Mouse (Mus musculus) kidney, postnatal 4 days (tissue): ENCODE measurements around the gene Sntb2.
"Not testable (repeated sequence)": the region's sequence is repeated elsewhere in the genome, so short reads cannot be mapped to it uniquely, and the experiment has no call there.

Source experiments
- DNase-seq, 2 experiments: peaks; one replicate each; pipeline ENCODE4 v3.0.0; 2021; ENCODE audit warnings: mixed read lengths in 2 of 2

The Sntb2 gene

GRCm38 (mm10) chr8:106935324-106935869 lies at the start of gene Sntb2:
Sntb2 (plus strand) TSS chr8:106935750.
- DNase-seq, result peak; percentile 97 to 98

GRCm38 (mm10) chr8:106887336-106888189 lies 48.0 kb upstream of the Sntb2 start:
- peak; percentile 86 to 89 for DNase-seq

DNA sequence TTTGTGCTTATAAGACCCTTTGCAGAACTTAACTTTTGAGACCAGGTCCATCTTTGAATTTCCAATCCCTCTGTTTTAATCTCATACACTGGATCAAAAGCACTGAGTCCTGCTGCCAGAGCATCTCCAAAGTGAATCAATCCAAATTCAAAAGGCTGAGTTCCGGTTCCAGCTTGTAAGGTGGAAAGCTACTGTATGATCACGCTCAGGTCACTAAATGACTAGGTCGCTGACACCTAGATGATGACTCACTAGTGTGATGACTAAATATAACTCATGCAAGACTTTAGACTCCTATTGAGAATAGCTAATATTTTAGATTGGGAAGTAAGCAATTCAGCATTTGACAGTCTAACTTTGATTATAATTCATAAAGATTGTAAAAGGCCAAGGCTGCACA lies 46.7 kb upstream of the Sntb2 start:
- no peak for DNase-seq

DNA sequence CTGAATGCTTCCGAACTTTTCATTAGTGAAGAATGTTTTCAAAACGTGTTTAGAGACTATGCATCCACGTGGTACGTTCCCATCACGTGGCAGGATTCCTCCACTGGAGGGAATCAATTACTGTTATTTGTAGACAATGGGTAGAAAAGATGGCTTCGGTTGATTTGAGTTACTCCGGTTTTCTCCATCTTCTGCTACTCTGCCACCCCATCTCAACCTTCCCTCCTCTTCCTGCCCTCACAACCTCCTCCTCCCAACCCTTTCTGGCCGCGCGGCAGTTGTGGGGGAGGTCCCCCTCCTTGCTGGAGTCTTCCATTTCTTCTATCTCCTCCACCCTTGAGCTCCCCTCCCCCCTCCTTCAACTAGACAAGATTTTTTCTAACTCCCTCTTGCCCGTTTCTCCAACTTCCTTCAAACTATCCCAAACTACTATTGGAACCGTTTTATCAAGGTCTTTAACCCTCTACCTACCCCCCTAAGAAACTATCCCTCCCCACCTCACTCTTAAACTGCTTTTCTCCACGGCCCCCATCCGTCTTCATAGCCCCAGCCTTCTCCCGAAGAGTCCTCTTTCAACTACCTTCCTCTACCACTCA lies 43.2 kb upstream of the Sntb2 start:
- peak; percentile 70 to 79 for DNase-seq

GRCm38 (mm10) chr8:106892806-106893451 lies 42.6 kb upstream of the Sntb2 start:
- DNase-seq, result peak; percentile 76 to 85

DNA sequence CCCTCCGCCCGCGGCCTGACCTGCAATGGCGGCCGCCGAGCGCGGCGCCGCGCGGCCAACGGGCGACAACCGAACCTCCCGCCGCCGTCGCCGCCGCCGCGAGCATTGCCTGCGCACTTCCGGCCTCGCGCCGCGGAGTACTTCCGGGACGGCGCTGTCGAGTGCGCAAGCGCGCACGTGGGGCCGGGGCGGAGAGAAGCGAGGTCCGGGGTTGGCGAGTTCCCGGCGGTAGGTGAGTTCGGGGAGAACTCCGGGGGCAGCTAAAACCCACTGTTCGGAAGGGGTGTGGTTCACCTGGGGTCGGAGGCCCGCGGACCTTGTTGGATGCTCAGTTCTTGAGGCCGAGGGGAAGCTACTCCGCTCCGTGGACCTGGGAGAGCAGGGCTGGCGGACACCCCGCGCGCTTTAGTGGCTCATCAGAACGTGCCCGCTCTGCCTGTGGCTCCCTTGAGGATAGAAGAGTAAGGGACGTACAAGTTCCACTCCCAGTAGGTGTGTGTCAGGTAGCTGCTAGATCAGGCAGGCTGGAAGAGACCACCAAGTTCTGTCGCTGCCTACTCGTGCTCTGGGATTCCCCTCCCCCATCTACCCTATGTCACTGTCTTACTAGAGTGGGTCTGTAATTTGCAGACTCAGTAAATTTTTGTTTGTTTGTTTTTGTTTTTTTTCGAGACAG lies 41.9 kb upstream of the Sntb2 start, which contains the start of gene Utp4:
TSS of gene Utp4 (plus strand) at position 156 of the 676 bp plus-strand sequence.
- peak; percentile 90 to 94 for DNase-seq

- no peak for DNase-seq
These were observed 36.1 kb upstream of the Sntb2 start for GRCm38 (mm10) chr8:106899473-106899872.

- DNase-seq, result peak; percentile 81 to 82
These were observed 29.6 kb upstream of the Sntb2 start for GRCm38 (mm10) chr8:106905727-106906480.

GRCm38 (mm10) chr8:106906635-106907034 lies 28.9 kb upstream of the Sntb2 start:
- no peak for DNase-seq

- no peak for DNase-seq
These were observed 28.1 kb upstream of the Sntb2 start for GRCm38 (mm10) chr8:106907450-106907849.

GRCm38 (mm10) chr8:106908291-106908690 lies 27.3 kb upstream of the Sntb2 start:
- DNase-seq, result no peak

DNA sequence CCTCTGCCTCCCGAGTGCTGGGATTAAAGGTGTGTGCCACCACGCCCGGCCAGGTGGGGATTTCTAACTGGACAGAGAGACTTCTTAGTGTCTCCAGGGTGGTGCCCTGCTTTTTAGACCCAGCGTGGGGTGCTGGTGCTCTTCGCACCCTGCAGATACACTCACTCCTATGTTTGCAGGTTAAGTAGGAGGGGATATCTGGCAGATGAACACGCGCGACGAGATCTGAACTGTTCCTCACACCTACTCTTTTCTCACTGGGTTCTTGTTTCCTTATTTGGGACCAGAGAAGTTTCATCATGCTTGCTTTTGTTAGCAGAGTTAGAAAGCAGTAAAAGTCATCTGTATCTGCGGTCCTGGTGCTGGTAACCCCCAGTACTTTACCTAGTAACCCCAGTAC lies 21.9 kb upstream of the Sntb2 start:
- no peak for DNase-seq

GRCm38 (mm10) chr8:106919721-106920394 lies 15.7 kb upstream of the Sntb2 start:
- DNase-seq, result no peak

- no peak for DNase-seq
These were observed 15.2 kb upstream of the Sntb2 start for GRCm38 (mm10) chr8:106920395-106920741.

DNA sequence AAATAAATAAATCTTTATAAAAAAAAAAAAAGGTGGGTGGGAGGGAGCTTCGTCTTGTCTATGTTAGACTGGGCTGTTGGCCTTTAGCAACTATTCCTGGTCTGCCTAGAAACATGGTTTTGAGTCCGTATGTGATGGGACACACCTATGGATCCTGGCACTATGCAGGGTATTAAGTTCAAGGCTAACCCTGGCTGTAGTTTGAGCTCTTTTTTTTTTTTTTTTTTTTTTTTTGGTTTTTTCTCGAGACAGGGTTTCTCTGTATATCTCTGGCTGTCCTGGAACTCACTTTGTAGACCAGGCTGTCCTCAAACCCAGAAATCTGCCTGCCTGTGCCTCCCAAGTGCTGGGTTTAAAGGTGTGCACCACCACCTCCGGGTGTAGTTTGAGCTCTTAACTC lies 11.5 kb upstream of the Sntb2 start:
- no peak for DNase-seq

GRCm38 (mm10) chr8:106924904-106925349 lies 10.6 kb upstream of the Sntb2 start:
- peak in 1 of 2 experiments; percentile 26 for DNase-seq

DNA sequence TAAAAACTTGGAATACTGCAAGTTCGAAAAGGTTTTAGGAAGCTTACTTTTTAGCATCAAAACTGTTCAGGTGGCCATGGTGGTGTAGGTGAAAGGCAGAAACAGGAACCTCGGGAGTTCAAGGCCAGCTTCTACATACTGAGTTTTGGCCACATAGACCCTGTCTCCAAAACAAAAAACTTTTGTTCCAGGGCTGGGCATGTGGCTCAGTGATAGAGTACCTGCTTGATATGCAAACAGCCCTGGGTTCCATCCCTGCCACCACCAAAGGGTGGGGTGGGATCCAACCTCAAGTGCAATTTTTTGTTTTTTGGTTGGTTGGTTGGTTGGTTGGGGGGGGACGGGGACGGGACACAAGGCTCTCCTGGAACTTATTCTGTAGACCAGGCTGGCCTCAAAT lies 10.1 kb upstream of the Sntb2 start:
- DNase-seq, result no peak

DNA sequence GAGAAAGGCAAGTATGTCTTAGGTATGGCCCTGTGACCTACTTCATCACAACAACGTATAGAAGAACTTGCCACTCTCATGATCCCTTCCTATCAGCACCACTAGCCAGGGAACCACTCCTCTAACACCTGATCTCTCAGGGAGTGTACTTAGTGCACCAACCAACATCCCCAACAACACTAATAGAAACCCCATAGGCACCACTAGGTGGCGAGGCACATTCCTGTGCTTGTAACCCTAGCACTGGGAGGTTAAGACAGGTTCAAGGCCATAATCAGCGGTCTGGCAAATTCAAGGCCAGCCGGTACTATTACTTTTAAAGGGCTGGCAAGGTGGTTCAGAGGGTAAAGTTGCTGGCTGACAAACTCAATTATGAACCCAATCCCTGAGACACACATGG lies 8.3 kb upstream of the Sntb2 start:
- DNase-seq, result peak; percentile 25 to 50

DNA sequence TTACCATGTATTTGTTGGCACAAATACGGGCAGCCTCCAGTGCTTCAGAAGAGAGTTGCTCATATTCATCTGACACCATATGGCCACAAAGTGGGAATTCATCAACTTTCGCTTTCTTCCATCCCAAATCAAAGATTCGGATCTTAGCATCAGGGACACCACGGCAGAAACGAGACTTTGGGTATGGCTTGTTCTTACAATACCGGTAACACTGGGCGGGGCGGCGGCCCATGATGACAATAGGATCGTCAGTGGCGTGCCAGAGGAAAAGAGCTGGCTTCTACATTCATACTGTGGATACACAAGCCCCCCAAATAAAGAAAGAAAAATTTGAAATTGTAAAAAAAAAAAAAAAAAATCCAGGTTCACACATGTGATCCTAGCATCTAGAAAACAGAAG lies 7.4 kb upstream of the Sntb2 start:
- DNase-seq, result not testable (repeated sequence)

GRCm38 (mm10) chr8:106929155-106929913 lies 6.2 kb upstream of the Sntb2 start:
- DNase-seq, result peak; percentile 52 to 67

- no peak for DNase-seq
These were observed 5.6 kb upstream of the Sntb2 start for GRCm38 (mm10) chr8:106929921-106930320.
